Mouse (Mus musculus) C2C12 (cell line): ENCODE data around the gene Supt3.

Experiments
- CEBPB ChIP-seq: IDR thresholded peaks from one replicate; pipeline ENCODE4 v1.6.1; 2011; ENCODE audit warnings: low read depth, mild to moderate bottlenecking, control low read depth, moderate library complexity
- CTCF ChIP-seq: IDR thresholded peaks from one replicate; pipeline ENCODE4 v1.5.1; 2011; ENCODE audit not compliant: control insufficient read depth, insufficient read depth, insufficient read length
- MAX ChIP-seq: IDR thresholded peaks from one replicate; pipeline ENCODE4 v1.6.1; 2011; ENCODE audit warnings: mild to moderate bottlenecking, control low read depth
- MYOG ChIP-seq: IDR thresholded peaks from one replicate; pipeline ENCODE4 v1.6.1; 2011; ENCODE audit not compliant: control insufficient read depth, insufficient read length; ENCODE audit errors: extremely low read depth
- USF1 ChIP-seq: IDR thresholded peaks from one replicate; pipeline ENCODE4 v1.6.1; 2011; ENCODE audit warnings: low read depth, mild to moderate bottlenecking, control low read depth, moderate library complexity

GRCm38 (mm10) chr17:45073779-45074178 is 296.8 kb downstream of the Supt3 start:
- no peak for TF ChIP-seq MAX
- no peak for TF ChIP-seq USF1
- no peak for TF ChIP-seq MYOG
- no peak for TF ChIP-seq CTCF
- no peak for TF ChIP-seq CEBPB
